ENCODE assay signal across 24 mouse cellular contexts in the genomic region with DNA sequence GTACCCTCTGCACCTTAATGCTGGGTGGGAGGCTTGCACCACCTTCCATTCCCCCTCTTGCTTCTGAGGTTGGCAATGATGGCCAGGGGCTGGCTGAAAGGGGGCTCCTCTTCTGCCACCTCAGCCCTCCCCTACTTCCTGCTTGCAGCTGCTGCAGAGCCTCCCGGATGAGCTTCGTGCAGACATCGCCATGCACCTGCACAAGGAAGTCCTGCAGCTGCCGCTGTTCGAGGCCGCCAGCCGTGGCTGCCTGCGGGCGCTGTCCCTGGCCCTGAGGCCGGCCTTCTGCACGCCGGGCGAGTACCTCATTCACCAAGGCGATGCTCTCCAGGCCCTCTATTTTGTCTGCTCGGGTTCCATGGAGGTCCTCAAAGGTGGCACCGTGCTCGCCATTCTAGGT. TPM values are rescaled to one million over a fixed set of nuclear protein-coding genes. Genes with fewer than 3 reads are reported as not detected.
DNase-seq lines count a peak whose midpoint lies in the region; ATAC-seq and TF ChIP-seq lines count a peak whose summit lies in the region.
"Had no signal": no experiment of that assay in that cellular context is flagged by ENCODE, and none has a peak within 500 bp of the region (broad histone marks: within the 10 kb centered on the region; RNA-seq: fewer than 3 reads in every experiment).

No protein-coding gene starts in this region.

- H3K9ac ChIP-seq in midbrain, postnatal 0 days (replicated peaks; ENCODE audit: low read length, poor library complexity, severe bottlenecking), result no peak overlapping the region
- H3K9ac ChIP-seq in stomach, postnatal 0 days (ENCODE audit: low read length), result no peak overlapping the region
- H3K9ac ChIP-seq: hindbrain, embryonic 14.5 days; limb, embryonic 12.5 days; liver, embryonic 12.5 days; neural tube, embryonic 12.5 days had no signal

- no peak overlapping the region for H3K4me2 ChIP-seq in midbrain, postnatal 0 days (ENCODE audit: low read depth, low read length, poor library complexity, severe bottlenecking)
- no peak overlapping the region for H3K4me2 ChIP-seq in stomach, postnatal 0 days (replicated peaks; ENCODE audit: low read depth)
- H3K4me2 ChIP-seq: heart, embryonic 11.5 days; hindbrain, embryonic 14.5 days; limb, embryonic 12.5 days; liver, embryonic 12.5 days; neural tube, embryonic 12.5 days had no signal

- no peak for ATAC-seq in midbrain, postnatal 0 days (ENCODE audit: low FRiP score)
- ATAC-seq in stomach, postnatal 0 days (ENCODE audit: low FRiP score, low TSS enrichment), result no peak
- ATAC-seq: forebrain, embryonic 16.5 days; midbrain, embryonic 16.5 days; Patski had no signal

- peaks cover 62% of the 10 kb centered on the region for H3K27me3 ChIP-seq in midbrain, embryonic 10.5 days (ENCODE audit: low read depth, poor library complexity, severe bottlenecking)
- H3K27me3 ChIP-seq in midbrain, postnatal 0 days (ENCODE audit: insufficient read depth, low read length), result peaks cover 16% of the 10 kb centered on the region
- no peaks in the 10 kb centered on the region for H3K27me3 ChIP-seq in stomach, postnatal 0 days (ENCODE audit: control insufficient read depth, insufficient read depth, low read length)
- H3K27me3 ChIP-seq: Patski had no signal

- H3K36me3 ChIP-seq in midbrain, embryonic 10.5 days, result no peaks in the 10 kb centered on the region
- no peaks in the 10 kb centered on the region for H3K36me3 ChIP-seq in midbrain, postnatal 0 days (ENCODE audit: insufficient read depth, low read length)
- no peaks in the 10 kb centered on the region for H3K36me3 ChIP-seq in stomach, postnatal 0 days (ENCODE audit: control insufficient read depth, insufficient read depth, low read length)
- H3K36me3 ChIP-seq: limb, embryonic 12.5 days; liver, embryonic 12.5 days; neural tube, embryonic 12.5 days had no signal

- H3K27ac ChIP-seq in midbrain, embryonic 10.5 days (replicated peaks), result peak overlapping the region; percentile 23
- H3K27ac ChIP-seq in midbrain, postnatal 0 days (ENCODE audit: low read depth, low read length), result no peak overlapping the region
- H3K27ac ChIP-seq in stomach, postnatal 0 days (replicated peaks), result no peak overlapping the region
- H3K27ac ChIP-seq: hindbrain, embryonic 14.5 days; limb, embryonic 12.5 days; liver, embryonic 12.5 days; neural tube, embryonic 12.5 days had no signal

- TF ChIP-seq CTCF in midbrain, postnatal 0 days (IDR thresholded peaks at IDR 0.05), result no peak
- no peak for TF ChIP-seq CTCF in stomach, postnatal 0 days (IDR thresholded peaks at IDR 0.05; ENCODE audit: low read depth)

- no peaks in the 10 kb centered on the region for H3K9me3 ChIP-seq in midbrain, embryonic 10.5 days (replicated peaks)
- H3K9me3 ChIP-seq in midbrain, postnatal 0 days (ENCODE audit: low read length), result no peaks in the 10 kb centered on the region
- no peaks in the 10 kb centered on the region for H3K9me3 ChIP-seq in stomach, postnatal 0 days (ENCODE audit: control insufficient read depth, low read length)
- H3K9me3 ChIP-seq: limb, embryonic 12.5 days; liver, embryonic 12.5 days; megakaryocyte, embryonic 14.5 days; neural tube, embryonic 12.5 days had no signal

- H3K4me1 ChIP-seq in midbrain, embryonic 10.5 days, result peaks cover 15% of the 10 kb centered on the region
- H3K4me1 ChIP-seq in midbrain, postnatal 0 days (ENCODE audit: insufficient read depth, low read length), result no peaks in the 10 kb centered on the region
- no peaks in the 10 kb centered on the region for H3K4me1 ChIP-seq in stomach, postnatal 0 days (replicated peaks; ENCODE audit: control insufficient read depth, insufficient read depth)

- DNase-seq in midbrain, embryonic 10.5 days (ENCODE audit: low spot score), result no peak
- DNase-seq in midbrain, postnatal 0 days (ENCODE audit: low spot score), result no peak
- DNase-seq in induced T-regulatory cell, adult 2 months (ENCODE audit: low read depth), result peak; percentile 44
- peak; percentile 79 to 84 for DNase-seq in thymus, adult 18-20 months
- peak; percentile 83 for DNase-seq in thymus, postnatal 4 days
- DNase-seq in cerebellum, postnatal 14 days, result no peak
- DNase-seq in testis, postnatal 14 days (ENCODE audit: low spot score), result no peak
- no peak for DNase-seq in stomach, postnatal 0 days (ENCODE audit: low spot score)
- DNase-seq: adrenal gland, postnatal 36 days; cerebellum, adult 8-10 months; heart, postnatal 14 days; kidney, postnatal 36 days; layer of hippocampus, adult 9-11 months; lung, adult 2 months; spleen, adult 18-20 months had no signal

- 60% methylated on average over 17 of the region's 17 CpGs for WGBS in midbrain, embryonic 10.5 days
- WGBS in midbrain, postnatal 0 days, result 62% methylated on average over 17 of the region's 17 CpGs
- 50% methylated on average over 17 of the region's 17 CpGs for WGBS in stomach, postnatal 0 days

- no peak for TF ChIP-seq EP300 in stomach, postnatal 0 days (optimal IDR thresholded peaks at IDR 0.05)

- no peak overlapping the region for H3K4me3 ChIP-seq in midbrain, embryonic 10.5 days
- H3K4me3 ChIP-seq in midbrain, postnatal 0 days (ENCODE audit: low read depth, low read length), result no peak overlapping the region
- H3K4me3 ChIP-seq in stomach, postnatal 0 days (ENCODE audit: low read depth, low read length), result no peak overlapping the region
- H3K4me3 ChIP-seq: limb, embryonic 12.5 days; liver, embryonic 12.5 days; megakaryocyte, embryonic 14.5 days; neural tube, embryonic 12.5 days had no signal

RNA-seq across cellular contexts. Expression of a gene that starts 9.1 kb away (rescaled TPM):
- 0.07 TPM in 1 of 2 replicates, not detected in the other for polyA plus RNA-seq in midbrain, embryonic 10.5 days (2016; fragmentation: Nextera tagmentation; extraction: Ambion mirVana)
- total RNA-seq in midbrain, postnatal 0 days (2014; rRNA removed), result 1.6 and 3.6 TPM in 2 replicates
- 0.60 and 0.67 TPM in 2 replicates for polyA plus RNA-seq in midbrain, postnatal 0 days (2015; fragmentation: Nextera tagmentation; extraction: Ambion mirVana)
- polyA plus RNA-seq in stomach, postnatal 0 days (2015; fragmentation: Nextera tagmentation; extraction: Ambion mirVana), result 0.29 and 0.30 TPM in 2 replicates
- polyA plus RNA-seq: heart, embryonic 11.5 days; liver, embryonic 12.5 days had no signal

RNA-seq across cellular contexts. Expression of a gene that starts 18.0 kb away (rescaled TPM):
- polyA plus RNA-seq in midbrain, embryonic 10.5 days (2016; fragmentation: Nextera tagmentation; extraction: Ambion mirVana), result 202 and 215 TPM in 2 replicates
- 223 and 225 TPM in 2 replicates for total RNA-seq in midbrain, postnatal 0 days (2014; rRNA removed)
- polyA plus RNA-seq in midbrain, postnatal 0 days (2015; fragmentation: Nextera tagmentation; extraction: Ambion mirVana), result 207 and 222 TPM in 2 replicates
- 64.2 and 66.4 TPM in 2 replicates for polyA plus RNA-seq in stomach, postnatal 0 days (2015; fragmentation: Nextera tagmentation; extraction: Ambion mirVana)

Comparison
In these comparisons a context has a peak if more than half of its experiments do, and no peak if none do; other contexts are left out.
1. DNase-seq: peak in induced T-regulatory cell, adult 2 months (single experiment), thymus, adult 18-20 months (2 of 2) and thymus, postnatal 4 days (single experiment); none in midbrain, embryonic 10.5 days (single experiment), midbrain, postnatal 0 days (single experiment), cerebellum, postnatal 14 days (0 of 2), testis, postnatal 14 days (single experiment) and stomach, postnatal 0 days (single experiment).